Mouse (Mus musculus) induced T-regulatory cell, adult 2 months (primary cell): ENCODE measurements at regions not wholly inside any gene's neighbourhood (a gene's known extent, or its start where the extent isn't known, plus 50 kb on each side); places are given as distances from the start of the nearest gene placed in this dataset.

Source experiments
- DNase-seq: peaks from one replicate; pipeline ENCODE4 v3.0.0-alpha.2; 2012; ENCODE audit warnings: low read depth

GRCm38 (mm10) chr1:63920181-63920933 lies 151.3 kb upstream of the 4933402D24Rik start:
- no peak for DNase-seq

- no peak for DNase-seq
These were observed 149.1 kb upstream of the 4933402D24Rik start for GRCm38 (mm10) chr1:63918200-63918599.

- no peak for DNase-seq
These were observed 148.0 kb upstream of the 4933402D24Rik start for GRCm38 (mm10) chr1:63916907-63917650.

GRCm38 (mm10) chr1:63910765-63911164 lies 141.7 kb upstream of the 4933402D24Rik start:
- no peak for DNase-seq

GRCm38 (mm10) chr1:63909191-63909590 lies 140.1 kb upstream of the 4933402D24Rik start:
- no peak for DNase-seq

GRCm38 (mm10) chr1:63903620-63904019 lies 134.6 kb upstream of the 4933402D24Rik start:
- DNase-seq, result no peak

GRCm38 (mm10) chr1:63903201-63903600 lies 134.1 kb upstream of the 4933402D24Rik start:
- DNase-seq, result no peak

- DNase-seq, result no peak
These were observed 133.3 kb upstream of the 4933402D24Rik start for GRCm38 (mm10) chr1:63902391-63902790.

GRCm38 (mm10) chr1:63899631-63900577 lies 130.8 kb upstream of the 4933402D24Rik start:
- DNase-seq, result no peak

GRCm38 (mm10) chr1:63898766-63899165 lies 129.7 kb upstream of the 4933402D24Rik start:
- no peak for DNase-seq

- DNase-seq, result no peak
These were observed 128.5 kb upstream of the 4933402D24Rik start for GRCm38 (mm10) chr1:63897556-63897955.

- DNase-seq, result no peak
These were observed 110.5 kb upstream of the 4933402D24Rik start for GRCm38 (mm10) chr1:63879570-63879969.

GRCm38 (mm10) chr1:63876589-63877251 lies 107.7 kb upstream of the 4933402D24Rik start:
- DNase-seq, result no peak

GRCm38 (mm10) chr1:63875297-63875962 lies 106.4 kb upstream of the 4933402D24Rik start:
- no peak for DNase-seq

- DNase-seq, result no peak
These were observed 102.8 kb upstream of the 4933402D24Rik start for GRCm38 (mm10) chr1:63871831-63872230.

GRCm38 (mm10) chr1:63869342-63869741 lies 100.3 kb upstream of the 4933402D24Rik start:
- no peak for DNase-seq

- no peak for DNase-seq
These were observed 89.0 kb upstream of the 4933402D24Rik start for GRCm38 (mm10) chr1:63857933-63858649.

GRCm38 (mm10) chr1:63857468-63857867 lies 88.4 kb upstream of the 4933402D24Rik start:
- no peak for DNase-seq

GRCm38 (mm10) chr1:63856366-63856765 lies 87.3 kb upstream of the 4933402D24Rik start:
- no peak for DNase-seq

GRCm38 (mm10) chr1:63854794-63855193 lies 85.7 kb upstream of the 4933402D24Rik start:
- DNase-seq, result peak; percentile 5
